Mouse (Mus musculus) gastrocnemius, postnatal 14 days (tissue): Measurements from ENCODE around the gene Ncan. TPM values are rescaled to one million over a fixed set of nuclear protein-coding genes. Genes with fewer than 3 reads are reported as not detected.

Source experiments
- DNase-seq: peaks from one replicate; pipeline ENCODE4 v3.0.0; 2021; ENCODE audit warnings: mixed read lengths
- intact Hi-C: fragments of 180-260 bp; cut with DNase I; formaldehyde crosslinking; loops from one replicate; pipeline ENCODE4 v1.15.1; 2025; ENCODE audit warnings: low total_unique reads
- total RNA-seq, 2 experiments: library from RNA; stranded (reverse); gene quantifications; 2 replicates each; pipeline ENCODE4 v1.2.3; 2021

The Ncan gene
- total RNA-seq, 2 experiments from 2014 or later, result 0.02 to 0.04 TPM

- DNase-seq, result peak; percentile 86
- intact Hi-C loops, result no loop called here
Measured at GRCm38 (mm10) chr8:70131166-70131883, 10.7 kb upstream of the Ncan start, which contains the start of gene Nr2c2ap. Nr2c2ap (plus strand) TSS chr8:70131333.

GRCm38 (mm10) chr8:70130066-70130465, 9.4 kb upstream of the Ncan start:
- no peak for DNase-seq
- intact Hi-C loops, result no loop called here

- DNase-seq, result peak; percentile 51
- intact Hi-C loops, result no loop called here
Measured at GRCm38 (mm10) chr8:70129309-70129952, 8.8 kb upstream of the Ncan start.

GRCm38 (mm10) chr8:70128435-70128834, 7.8 kb upstream of the Ncan start:
- intact Hi-C loops, result no loop called here

GRCm38 (mm10) chr8:70124992-70125391, 4.3 kb upstream of the Ncan start:
- intact Hi-C loops, result no loop called here

More at GRCm38 (mm10) chr8:70128435-70128834, 7.8 kb upstream of the Ncan start:
- peak; percentile 54 for DNase-seq

GRCm38 (mm10) chr8:70122863-70123262, 2.2 kb upstream of the Ncan start:
- DNase-seq, result no peak
- intact Hi-C loops, result no loop called here

More at GRCm38 (mm10) chr8:70124992-70125391, 4.3 kb upstream of the Ncan start:
- DNase-seq, result no peak

GRCm38 (mm10) chr8:70118726-70119700, 1.7 kb downstream of the Ncan start:
- intact Hi-C loops, result no loop called here

GRCm38 (mm10) chr8:70117611-70118010, 3.1 kb downstream of the Ncan start:
- intact Hi-C loops, result no loop called here
- no peak for DNase-seq

More at GRCm38 (mm10) chr8:70118726-70119700, 1.7 kb downstream of the Ncan start:
- DNase-seq, result no peak

GRCm38 (mm10) chr8:70114892-70115291, 5.8 kb downstream of the Ncan start:
- intact Hi-C loops, result loop anchor here (5.0 kb wide), 1 partner anchor 32 kb away; no protein-coding TSS in a partner anchor
- no peak for DNase-seq

- intact Hi-C loops, result loop anchor here (5.0 kb wide), 1 partner anchor 33 kb away; no protein-coding TSS in a partner anchor
- DNase-seq, result no peak
Measured at GRCm38 (mm10) chr8:70114488-70114887, 6.2 kb downstream of the Ncan start.

GRCm38 (mm10) chr8:70112401-70113016, 8.2 kb downstream of the Ncan start:
- DNase-seq, result no peak
- intact Hi-C loops, result loop anchor here (5.0 kb wide), 1 partner anchor 35 kb away; no protein-coding TSS in a partner anchor

GRCm38 (mm10) chr8:70111192-70111795, 9.4 kb downstream of the Ncan start:
- intact Hi-C loops, result loop anchor here (5.0 kb wide), 1 partner anchor 36 kb away; no protein-coding TSS in a partner anchor
- no peak for DNase-seq

- intact Hi-C loops, result loop anchor here (5.0 kb wide), 1 partner anchor 37 kb away; no protein-coding TSS in a partner anchor
- no peak for DNase-seq
Measured at GRCm38 (mm10) chr8:70110451-70110850, 10.2 kb downstream of the Ncan start.

- intact Hi-C loops, result loop anchor here (5.0 kb wide), 1 partner anchor 62 kb away; no protein-coding TSS in a partner anchor
- no peak for DNase-seq
Measured at GRCm38 (mm10) chr8:70104922-70105321, 15.8 kb downstream of the Ncan start.

- DNase-seq, result peak; percentile 24
- intact Hi-C loops, result no loop called here
Measured at GRCm38 (mm10) chr8:70104506-70104905, 16.2 kb downstream of the Ncan start.

GRCm38 (mm10) chr8:70100241-70100640, 20.4 kb downstream of the Ncan start:
- no peak for DNase-seq
- intact Hi-C loops, result no loop called here

- no peak for DNase-seq
- intact Hi-C loops, result loop anchor here (5.0 kb wide), 1 partner anchor 63 kb away; no protein-coding TSS in a partner anchor
Measured at GRCm38 (mm10) chr8:70099276-70099675, 21.4 kb downstream of the Ncan start.

GRCm38 (mm10) chr8:70092786-70093185, 27.9 kb downstream of the Ncan start:
- DNase-seq, result no peak
- intact Hi-C loops, result no loop called here
